Mouse (Mus musculus) embryo, embryonic 10 days (tissue): ENCODE measurements around the gene Mob3a.

ENCODE experiments used
- DNase-seq: peaks from one replicate; pipeline ENCODE4 v3.0.0-alpha.2; 2015; ENCODE audit warnings: low spot score

Gene Mob3a

DNA sequence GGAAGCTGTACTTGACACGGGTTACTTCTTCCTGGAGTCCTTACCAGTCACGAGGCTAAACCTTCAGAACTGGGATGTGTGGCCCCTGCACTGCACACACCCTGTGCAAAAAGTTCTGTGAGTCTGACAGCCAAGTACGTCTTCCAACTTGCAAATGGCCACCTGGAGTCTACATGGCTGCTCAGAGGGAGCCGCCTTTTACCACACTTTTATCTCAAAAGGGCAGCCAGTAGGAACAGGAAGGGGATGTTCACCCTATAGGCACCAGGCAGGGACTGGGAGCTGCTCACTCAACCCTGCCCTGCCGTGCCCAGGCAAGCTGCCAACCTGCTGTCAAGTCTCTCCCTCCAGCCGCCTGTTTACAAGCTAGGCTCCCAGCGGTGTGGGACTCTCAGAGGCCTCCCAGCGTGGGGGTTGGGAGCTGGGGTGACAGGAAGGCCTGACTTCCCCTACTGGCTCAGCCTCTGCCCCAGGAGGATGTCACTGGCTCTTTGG lies 23.8 kb downstream of the Mob3a start, which contains the start of gene Mknk2:
TSS of gene Mknk2 (minus strand) at position 171 of the 495 bp plus-strand sequence.
- no peak for DNase-seq

DNA sequence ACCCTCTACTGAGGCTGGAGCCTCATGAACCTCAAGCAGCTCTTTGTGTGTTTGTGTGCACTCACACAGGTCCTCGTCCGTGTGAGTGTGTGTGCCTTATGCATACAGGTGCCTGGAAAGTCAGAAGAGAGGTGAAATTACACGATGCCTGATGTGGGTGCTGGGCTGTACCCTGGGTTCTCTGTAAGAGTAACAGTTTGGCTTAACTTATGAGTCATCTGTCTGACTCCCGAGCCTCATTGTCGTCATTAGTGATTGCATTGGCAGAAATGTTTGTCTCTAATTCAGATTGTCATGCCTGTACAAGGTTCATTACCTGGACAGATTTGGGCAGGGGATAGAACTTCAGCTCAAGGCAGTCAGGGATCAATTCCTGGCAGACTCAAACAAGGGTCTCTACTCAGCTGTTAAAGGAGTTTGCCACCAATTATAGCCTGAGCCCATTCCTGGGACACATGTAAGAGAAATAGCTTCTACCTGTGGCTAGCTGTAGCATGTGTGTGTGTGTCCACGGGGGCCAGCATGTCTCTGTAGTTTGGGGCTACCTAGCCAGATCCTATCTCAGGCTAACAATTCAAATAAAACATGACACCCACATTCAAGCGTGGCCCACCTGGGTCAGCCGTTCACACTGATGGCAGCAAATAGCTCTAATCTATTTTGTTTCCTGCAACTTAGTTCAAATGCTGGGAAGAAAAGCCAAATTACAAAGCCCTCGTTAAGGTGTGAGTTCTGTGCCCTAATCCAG lies 24.5 kb downstream of the Mob3a start:
- DNase-seq: no peak

DNA sequence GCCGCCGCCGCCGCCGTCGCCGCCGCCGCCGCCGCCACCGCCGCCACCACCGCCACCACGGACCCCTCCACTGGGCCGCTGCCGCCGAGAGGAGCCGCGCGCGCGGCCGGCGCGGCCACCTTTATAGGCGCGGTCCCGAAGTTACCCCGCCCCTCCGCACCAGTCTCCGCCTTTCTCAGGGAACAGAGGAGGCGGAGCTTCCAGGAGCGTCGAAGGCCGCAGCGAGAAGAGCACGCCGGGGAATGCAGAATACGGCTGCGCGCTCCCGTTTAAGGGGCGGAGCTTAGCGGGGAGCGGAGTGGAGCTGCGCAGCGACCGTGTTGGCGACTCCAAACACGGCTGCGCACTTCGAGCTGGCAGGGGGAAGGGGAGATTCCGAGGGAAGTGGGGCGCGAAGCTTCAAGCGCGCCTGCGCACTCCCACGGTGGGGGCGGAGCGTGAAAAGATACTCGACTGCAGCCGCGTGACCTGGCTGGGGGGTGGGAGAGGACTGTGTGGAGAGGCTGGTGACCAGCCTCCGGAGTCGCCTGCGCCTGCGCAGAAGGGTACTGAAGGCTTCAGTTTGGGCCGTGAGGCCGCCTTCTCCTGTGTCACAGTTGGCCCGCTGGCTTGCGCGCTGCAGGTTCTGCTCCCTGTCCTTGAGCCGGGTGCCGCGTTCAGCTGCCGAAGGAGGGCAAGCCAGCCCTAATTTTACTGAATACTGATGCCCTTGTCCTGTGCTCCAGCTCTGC lies 25.4 kb downstream of the Mob3a start:
- peak; percentile 99 for DNase-seq

DNA sequence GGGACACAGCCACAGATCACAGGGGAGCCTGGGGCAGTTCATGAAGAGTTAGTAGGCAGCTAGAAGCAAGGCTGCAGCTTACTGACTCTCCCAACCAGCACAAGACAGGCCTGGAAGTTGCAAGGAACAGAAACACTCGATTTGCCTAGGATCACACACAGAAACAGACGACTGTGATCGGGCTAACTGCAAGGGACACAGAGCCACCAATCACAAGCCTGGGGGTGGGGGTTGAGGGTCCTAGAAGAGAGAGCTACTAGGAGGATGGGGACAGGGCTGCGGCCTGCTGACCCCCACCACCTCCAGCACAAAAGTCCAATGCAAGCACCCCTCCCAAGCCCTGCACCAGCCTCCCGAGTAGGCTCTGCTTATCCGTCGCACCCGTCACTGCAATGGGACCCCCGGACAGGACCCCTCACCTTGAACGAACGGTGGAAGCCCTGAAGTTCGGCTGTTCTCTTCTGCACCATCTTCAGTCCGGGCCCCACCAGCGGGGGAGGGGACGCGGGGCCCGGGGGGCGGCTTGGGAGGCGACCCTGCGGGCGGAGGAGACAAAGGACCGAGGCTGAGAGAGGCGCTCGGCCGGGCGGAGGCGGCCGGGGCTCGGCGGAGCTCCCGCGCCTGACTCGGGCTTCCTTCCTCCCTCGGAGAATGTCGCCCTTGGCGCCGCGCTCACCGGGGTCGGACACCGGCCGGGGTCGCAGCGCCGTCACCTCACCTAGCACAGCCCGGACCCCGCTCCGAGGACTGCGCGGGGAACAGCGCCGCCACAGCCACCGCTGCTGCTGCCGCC lies 26.2 kb downstream of the Mob3a start:
- no peak for DNase-seq

DNA sequence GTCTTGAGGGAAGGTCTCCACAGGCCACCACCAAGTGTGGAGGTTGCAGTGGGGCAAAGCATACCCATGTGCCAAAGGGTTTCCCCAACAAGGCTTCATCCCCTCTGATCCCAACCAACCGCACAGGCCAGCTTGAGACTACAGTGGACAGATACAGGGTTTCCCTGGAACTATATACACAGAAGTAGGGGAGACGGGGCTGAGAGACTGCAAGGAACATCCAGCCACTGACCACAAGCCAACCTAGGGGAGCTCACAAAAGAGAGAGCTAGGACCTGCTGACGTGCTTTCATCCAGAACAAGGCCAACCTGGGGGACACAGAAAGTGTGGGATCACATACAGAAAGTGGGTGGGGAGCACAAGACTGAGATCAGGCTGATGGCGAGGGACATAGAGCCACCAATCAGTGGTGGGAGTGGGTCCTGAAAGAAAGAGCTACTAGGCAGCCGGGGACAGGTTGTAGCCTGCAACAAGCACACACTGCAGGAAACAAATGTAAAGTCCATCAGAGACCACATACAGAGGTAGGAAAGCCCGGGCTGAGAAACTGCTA lies 26.8 kb downstream of the Mob3a start:
- DNase-seq: no peak

DNA sequence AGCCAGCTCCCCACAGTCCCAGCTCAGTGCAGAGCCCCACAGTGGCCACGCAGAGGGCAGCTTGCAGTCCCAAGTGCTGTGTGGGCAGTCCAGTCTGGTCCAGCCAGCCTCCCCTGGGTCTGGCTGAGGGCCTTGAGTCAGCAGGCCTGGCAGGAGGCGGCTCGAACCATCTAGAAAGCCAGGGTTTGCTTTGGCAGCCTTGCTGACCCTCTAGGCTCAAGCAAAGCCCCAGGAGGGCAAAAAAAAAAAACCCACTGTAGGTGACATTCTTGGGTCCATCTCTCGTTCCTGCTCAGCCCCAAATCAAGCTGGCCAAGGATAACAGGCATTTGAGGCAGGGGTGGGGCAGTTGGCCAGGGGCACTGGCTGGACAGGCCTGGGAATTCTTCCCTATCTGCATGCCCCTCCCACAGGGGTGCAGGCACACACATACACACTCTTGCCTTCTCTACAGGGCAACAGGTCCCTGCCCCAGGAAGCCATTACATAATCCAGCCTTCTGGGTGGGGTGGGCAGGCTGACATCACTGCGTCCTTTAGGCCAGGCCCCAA lies 27.5 kb downstream of the Mob3a start:
- no peak for DNase-seq

DNA sequence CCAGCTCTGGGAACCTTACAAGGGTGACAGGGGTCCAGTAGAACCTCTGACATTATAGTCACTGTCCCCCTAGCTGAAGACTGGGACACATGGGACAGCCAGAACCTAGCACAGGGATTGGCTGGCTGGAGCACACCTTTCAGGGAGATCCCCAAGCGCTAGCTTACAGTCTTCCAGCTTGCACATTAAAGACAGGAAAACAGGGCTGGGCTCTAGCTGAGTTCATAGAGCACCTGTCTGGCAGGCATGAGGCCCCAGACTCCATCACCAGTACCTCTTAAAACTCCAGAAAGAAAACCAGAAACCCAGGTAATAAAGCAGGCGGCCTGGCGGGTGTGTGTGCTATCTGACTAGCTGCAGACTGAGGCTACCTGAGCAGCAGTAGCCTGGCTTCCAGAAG lies 28.1 kb downstream of the Mob3a start:
- DNase-seq: no peak

DNA sequence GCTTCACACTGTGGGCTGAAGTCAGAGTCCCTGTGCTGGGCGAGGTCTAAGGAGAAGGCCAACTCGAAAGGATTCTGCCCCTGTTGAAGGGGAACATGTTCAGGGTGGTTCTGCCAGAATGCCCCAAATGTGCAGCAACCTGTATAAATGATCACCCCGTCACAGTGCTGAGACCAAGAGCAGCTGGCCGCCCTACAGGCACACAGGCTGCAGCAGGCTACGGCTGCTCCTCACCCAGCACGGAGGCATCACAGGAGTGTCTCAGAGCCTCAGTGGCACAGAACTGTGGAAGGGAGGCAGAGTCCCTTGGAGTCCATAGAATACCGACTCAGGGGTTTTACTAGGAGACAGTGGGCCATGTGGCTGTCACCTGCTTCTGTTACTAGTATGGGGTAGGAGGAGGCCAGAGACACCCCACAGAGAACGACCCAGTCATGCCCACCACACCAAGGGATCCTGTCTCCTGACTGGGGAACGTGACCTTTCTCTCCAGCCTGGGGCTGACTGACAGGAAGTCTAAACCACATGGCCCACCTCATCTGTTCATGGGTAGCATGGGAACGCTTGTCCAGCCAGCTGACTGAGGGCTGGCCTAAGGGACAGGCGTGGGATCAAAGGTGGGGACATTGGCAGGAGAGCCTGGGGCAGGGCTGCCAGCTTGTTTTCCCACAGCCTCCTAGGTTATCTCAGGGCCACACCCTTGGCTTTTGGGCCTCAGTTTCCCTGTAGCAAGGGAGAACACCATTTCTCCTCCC lies 29.7 kb downstream of the Mob3a start:
- DNase-seq: no peak

DNA sequence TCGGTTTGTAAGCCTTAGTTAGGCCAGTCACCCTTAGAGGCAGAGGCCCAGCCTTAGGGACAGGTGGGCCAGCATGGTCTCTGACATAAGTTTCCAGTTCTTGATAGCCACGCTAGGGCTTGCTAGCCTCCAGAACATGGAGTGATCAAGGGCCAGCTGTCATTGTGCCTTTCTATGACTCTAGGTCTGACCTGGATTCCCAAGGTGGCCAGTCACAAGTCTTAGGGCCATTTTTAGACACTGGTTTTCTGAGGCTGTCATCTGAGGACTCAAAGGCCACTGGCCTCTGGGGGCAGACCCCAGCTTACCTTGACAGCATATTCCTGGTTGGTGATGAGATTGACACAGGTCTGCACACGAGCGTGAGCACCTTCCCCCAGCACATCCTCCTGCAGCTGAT lies 30.5 kb downstream of the Mob3a start:
- DNase-seq: no peak

DNA sequence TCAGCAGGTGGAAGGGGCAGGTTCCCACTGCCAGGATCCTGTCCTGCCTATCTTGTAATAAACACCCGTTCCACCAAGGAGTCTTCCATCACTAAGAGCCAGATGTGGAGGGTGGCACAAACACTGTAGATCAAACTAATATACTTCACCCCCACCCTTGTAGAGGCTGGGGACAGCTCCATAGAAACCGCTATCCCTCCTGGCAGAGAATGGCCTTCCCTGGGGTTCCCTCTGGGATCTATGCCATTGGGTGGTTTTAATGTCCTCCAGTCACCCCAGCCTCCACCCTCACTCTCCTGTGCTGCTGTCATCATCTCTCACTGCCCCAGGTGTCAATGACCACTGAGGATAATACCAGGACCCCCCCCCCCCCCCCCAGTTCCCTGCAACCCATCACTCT lies 31.2 kb downstream of the Mob3a start:
- no peak for DNase-seq

DNA sequence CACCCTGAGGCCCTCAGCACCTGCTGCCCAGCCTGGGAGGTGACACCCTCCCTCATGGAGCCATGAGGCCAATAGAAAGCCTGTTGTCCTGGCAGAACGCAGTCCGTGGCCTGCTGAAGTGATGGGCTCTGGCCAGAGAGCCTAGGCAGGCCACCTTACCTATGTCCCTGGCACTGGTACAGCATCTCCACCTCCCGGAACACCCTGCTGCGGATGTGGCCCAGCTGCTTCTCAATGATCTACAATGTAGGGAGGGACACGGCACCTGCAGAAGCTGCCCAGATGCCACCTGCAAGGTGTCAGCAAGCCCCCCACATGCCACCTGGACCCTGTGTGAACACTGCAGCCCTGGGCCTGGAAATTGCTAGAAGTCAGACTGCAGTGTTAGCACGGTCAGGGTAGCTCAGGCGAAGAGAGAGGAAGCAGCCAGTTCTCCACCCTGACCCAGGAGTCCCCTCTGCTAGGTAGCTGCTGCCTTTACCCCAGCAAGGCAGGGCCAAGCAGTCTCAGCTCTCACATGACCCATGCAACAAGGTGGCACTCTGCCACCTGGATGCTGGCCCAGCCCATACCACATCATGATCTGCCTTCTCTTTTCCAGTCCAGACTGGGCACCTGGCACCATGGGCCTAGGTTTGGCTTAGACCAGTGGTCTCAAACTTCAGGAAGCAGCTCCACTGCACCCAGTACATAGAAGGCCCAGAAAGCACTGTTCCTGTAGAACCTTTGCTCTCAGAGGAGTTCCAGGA lies 31.9 kb downstream of the Mob3a start:
- DNase-seq: no peak

DNA sequence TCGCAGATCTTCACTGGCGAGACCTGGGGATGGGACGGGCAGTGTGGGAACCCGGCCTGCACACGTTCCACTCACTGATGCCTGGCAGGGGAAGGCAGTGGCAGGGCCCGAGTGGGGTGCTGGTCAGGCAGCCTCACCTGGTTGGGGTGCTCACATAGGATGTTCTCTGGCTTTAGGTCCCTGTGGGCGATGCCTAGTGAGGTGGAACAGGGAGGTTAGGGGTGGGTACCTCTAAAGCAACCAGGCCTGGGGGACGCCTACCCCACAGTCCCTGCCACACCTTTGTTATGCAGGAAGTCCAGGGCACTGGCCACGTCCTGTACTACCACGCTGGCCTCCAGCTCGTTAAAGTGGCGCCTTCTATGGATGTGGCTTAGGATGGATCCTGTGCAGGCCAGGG lies 32.8 kb downstream of the Mob3a start:
- no peak for DNase-seq

DNA sequence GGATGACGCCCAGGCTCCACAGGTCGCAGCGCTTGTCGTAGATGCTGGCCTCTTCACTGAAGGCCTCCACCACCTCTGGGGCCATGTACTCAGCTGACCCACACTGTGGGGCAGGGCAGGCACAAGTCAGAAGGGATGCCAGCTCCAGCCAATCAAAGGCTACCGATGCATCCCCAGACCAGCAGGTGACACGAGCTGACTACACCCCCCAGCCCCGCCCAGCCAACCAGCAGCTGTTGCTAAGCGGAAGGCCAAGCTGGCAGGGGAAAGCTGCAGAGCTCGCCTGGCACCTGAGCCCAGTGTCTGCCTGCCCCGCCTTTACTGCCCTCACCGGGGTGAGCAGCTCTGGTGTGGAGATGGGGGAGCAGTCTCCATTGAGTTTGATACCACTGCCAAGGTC lies 33.2 kb downstream of the Mob3a start:
- DNase-seq: no peak

DNA sequence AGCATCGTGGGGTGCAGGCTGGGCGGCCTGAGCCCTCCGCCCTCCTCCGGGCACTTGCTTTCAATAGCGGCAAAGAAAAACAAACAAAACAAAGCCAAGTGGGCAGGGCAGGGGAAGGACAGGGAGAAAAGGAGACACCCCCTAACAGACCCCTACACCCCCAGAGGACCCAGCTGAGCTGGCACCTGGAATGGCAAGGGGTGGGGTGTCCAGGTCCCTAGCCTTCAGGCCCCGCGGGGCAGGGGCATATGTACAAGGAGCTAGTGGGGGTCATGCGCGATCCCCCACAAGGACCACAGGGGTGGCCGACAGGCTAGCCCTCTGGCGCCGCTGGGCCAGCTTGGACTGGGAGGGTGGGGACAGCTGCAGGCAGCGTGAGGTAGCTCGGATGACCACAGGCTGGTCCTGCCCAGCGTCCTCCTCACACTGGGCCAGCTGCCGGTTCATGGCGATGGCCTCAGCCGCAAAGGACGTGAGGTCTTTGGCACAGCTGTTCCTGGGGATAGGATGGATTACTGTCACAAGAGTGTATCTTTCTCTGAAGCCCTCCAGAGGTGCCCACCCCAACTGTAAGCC lies 34.9 kb downstream of the Mob3a start:
- DNase-seq: no peak

DNA sequence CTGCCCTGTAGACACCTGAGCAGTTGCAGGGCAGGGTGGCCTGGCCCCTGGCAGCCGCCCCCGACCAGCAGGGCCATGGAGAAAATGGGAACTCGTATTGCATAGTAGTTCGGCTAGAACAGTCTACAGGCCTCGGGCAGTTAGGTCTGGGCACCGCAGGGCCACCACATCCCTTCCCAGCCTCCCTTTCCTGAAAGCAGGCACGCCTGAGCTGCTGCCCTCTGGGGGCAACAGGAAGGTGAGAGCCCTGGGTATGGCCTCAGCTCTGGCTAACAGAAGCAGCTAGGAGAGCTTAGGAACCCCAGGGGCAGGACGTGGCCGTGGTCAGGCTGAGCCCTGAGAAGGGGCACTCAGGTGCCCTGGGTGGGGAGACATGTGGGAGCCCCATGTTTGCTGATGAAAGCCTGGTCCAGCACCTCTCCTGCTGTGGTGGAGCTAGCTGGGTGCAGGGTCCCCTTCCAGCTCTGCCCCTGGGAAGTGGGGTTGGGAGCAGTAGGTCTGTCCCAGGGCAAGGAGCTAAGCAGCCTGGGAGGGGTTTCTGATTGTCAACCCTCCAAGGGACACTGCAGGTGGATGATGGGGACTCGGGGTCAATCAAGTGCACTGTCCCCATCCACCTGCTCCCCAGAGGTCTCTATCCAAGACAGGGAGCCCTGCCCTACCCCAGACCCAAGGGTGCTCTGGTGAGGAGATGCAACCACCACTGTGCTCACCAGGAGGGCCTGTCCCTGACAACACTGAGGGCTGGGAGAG lies 35.6 kb downstream of the Mob3a start:
- DNase-seq: no peak

DNA sequence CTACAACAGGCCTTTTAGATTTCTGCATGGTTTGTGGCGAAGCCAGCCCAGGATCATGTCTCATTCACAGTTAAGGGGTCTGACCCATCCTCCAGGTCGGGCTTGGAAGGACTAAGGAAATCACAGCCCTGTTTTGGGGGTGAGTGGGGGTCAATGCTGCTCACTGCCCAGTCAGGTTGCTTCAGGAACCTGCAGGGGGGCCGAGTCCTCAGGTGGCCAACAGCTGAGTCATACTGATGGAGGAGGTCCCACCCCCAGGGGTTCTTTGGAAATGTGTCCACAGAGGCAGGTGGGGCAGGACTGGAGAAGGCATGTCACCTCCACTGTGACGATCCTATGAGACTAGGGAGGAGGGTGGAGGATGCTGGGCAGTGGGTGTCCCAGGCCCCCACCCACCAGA lies 36.3 kb downstream of the Mob3a start:
- DNase-seq: no peak

DNA sequence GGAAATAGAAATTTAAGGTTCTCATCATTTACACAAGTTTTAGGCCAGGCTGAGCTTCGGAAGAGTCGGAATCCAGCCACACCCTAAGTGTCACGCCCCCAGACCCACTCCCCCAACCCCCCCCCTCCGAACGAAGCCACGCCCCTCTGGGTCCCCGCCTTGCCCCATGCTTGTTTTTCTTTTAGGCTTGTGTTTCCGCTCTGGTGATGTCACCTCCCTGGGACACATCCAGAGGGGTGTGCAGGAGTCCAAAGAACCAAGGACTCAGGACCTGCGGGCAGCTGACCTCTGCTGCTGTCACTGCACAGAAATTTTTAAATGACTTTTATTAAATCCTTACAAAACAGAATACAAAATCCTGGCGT lies 36.8 kb downstream of the Mob3a start:
- peak; percentile 52 for DNase-seq

DNA sequence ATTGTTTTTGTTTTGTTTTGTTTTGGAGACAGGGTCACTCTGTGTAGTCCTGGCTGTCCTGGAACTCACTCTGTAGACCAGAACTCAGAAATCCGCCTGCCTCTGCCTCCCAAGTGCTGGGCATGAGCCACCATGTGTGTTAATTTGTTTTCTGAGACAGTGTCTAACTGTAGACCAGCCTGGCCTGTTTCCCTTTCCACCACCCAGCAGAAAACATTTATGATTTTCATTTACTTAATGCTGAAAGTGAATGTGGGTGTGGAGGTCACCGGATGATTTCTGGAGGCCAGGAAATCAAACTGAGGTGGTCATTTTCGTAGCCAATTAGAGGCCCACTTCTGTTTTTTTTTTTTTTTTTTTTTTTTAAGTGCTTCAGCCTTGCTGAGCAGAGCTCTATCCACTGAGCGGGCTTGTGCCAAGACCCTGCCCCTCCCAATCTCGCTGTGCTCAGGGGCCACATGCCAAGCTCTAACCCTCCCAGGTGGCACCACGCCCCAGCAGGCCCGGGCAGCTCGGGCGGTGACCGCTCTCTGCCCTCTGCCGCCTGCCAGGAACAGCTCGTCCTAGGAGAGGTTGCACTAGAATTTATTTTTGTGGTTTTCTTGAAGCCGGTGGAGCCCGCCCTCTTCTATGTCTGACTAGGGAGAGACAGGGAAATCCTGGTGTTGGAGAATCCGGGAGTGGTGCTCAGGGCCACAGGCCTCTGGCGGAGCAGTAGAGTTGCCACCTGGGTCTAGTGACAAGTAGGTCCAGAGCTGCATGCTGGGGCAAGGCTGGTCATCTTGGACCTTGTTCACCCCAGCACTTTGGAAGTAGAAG lies 37.4 kb downstream of the Mob3a start:
- DNase-seq: peak; percentile 44
